Mouse (Mus musculus): ENCODE measurements around the gene Rsl1. TPM values are rescaled to one million over a fixed set of nuclear protein-coding genes. Genes with fewer than 3 reads are reported as not detected.
"Not testable (repeated sequence)": the region's sequence is repeated elsewhere in the genome, so short reads cannot be mapped to it uniquely, and the experiment has no call there.

Gene Rsl1
- total RNA-seq (2014; rRNA removed) (2.5 and 9.4 TPM in 2 replicates), polyA plus RNA-seq (2015; fragmentation: Nextera tagmentation; extraction: Ambion mirVana) (2.3 and 3.4 TPM in 2 replicates)

DNA sequence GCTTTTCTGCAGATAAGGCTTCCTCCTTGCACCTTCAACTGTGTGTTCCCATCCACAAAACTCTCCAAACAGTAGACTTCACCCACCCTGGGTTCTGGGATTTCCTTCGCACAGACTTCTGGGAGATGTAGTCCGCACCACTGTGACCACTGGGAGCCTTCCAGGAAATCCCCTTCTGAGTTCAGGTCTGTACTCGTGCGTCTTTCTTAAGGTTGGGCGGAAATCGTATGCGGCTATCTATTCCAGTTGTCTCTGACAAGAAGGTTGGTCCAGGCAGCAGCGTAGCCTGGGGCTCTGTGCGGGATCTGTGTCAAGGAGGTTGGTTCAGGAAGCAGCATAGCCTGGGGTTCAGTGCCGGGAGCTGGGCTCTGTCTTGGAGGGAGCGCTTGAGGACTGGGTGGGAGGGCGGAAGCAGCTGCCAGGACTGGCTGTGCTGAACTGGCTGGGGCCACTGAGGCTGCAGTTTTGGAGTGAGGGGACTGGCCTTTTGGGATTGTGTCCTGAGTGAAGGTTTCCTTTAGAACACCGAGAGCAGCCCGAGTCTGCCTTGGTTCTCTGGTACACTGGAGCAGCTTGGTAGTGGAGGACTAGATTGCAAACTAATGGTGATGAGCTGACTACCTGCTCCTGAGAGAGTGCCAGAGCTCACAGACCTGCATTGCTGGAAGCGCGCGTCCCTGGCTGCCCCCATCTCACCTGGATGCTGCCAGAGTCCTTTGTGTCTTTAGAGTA, at the start of gene Rsl1:
Rsl1 (plus strand) TSS at position 192 of the 732 bp plus-strand sequence.
- WGBS: under 1% methylated on average over 17 of the region's 17 CpGs
- H3K4me1 ChIP-seq (ENCODE audit: insufficient read depth, low read length); H3K36me3 ChIP-seq (ENCODE audit: insufficient read depth, low read length); H3K27ac ChIP-seq (ENCODE audit: low read depth, low read length); H3K9me3 ChIP-seq (ENCODE audit: low read length); H3K27me3 ChIP-seq (ENCODE audit: insufficient read depth, low read length): not testable (repeated sequence)
- peak; percentile 94 for ATAC-seq (ENCODE audit: low FRiP score)
- Histone ChIP-seq H3K4me3 (ENCODE audit: low read depth, low read length) (peak within 1 kb of the TSS; percentile 57), H3K4me2 (ENCODE audit: low read depth, low read length, poor library complexity, severe bottlenecking) (peak within 1 kb of the TSS; percentile 56), H3K9ac (replicated peaks; ENCODE audit: low read length, poor library complexity, severe bottlenecking) (peak within 1 kb of the TSS; percentile 64)
- DNase-seq (ENCODE audit: low spot score): peak; percentile 70

DNA sequence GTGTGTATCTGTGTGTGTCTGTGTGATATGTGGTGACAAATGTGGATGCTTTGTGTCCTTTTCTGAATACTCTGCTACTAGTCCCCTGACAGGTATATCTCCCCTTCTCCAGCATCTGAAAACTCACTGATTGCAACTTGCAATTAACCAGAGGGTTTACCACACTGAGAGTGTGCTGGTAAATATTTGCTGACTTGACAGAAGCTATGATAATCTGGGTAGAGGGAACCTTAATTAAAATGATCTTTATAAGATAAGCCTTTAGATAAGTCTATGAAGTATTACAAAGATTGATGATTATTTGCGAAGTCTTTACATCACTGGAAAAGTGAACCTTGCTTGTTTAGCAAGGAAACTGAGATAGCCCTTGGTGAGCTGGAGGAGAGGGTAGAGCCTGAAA, 48.5 kb upstream of the Rsl1 start:
- no peak overlapping the region for H3K9ac ChIP-seq (replicated peaks; ENCODE audit: low read length, poor library complexity, severe bottlenecking)
- ATAC-seq (ENCODE audit: low FRiP score) (no peak), DNase-seq (ENCODE audit: low spot score) (no peak)
- H3K9me3 ChIP-seq (ENCODE audit: low read length): no peaks in the 10 kb centered on the region
- H3K4me1 ChIP-seq (ENCODE audit: insufficient read depth, low read length): no peaks in the 10 kb centered on the region
- 94% methylated on average over 1 of the region's 1 CpGs for WGBS
- H3K4me2 ChIP-seq (ENCODE audit: low read depth, low read length, poor library complexity, severe bottlenecking): no peak overlapping the region
- H3K4me3 ChIP-seq (ENCODE audit: low read depth, low read length): no peak overlapping the region
- H3K27me3 ChIP-seq (ENCODE audit: insufficient read depth, low read length): 0 out of 2 replicates have a peak, but pooled peaks cover 3% of the 10 kb centered on the region
- H3K36me3 ChIP-seq (ENCODE audit: insufficient read depth, low read length): no peaks in the 10 kb centered on the region
- TF ChIP-seq CTCF (IDR thresholded peaks at IDR 0.05): no peak
- no peak overlapping the region for H3K27ac ChIP-seq (ENCODE audit: low read depth, low read length)

DNA sequence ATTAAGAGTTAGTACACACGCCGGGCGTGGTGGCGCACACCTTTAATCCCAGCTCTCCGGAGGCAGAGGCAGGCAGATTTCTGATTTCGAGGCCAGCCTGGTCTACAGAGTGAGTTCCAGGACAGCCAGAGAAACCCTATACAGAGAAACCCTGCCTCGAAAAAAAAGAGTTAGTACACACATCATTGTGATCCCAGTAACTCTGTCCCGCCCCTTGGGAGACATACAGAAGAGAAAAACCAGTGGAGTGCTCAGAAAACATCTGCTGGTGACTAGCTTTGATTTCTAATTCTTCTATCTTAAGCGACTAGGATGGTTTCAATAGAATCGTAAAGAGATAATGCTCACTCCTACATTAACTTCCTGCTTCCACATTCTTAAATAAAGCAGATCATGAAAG, 45.5 kb upstream of the Rsl1 start:
- not testable (repeated sequence) for ATAC-seq (ENCODE audit: low FRiP score); H3K9ac ChIP-seq (replicated peaks; ENCODE audit: low read length, poor library complexity, severe bottlenecking); DNase-seq (ENCODE audit: low spot score); H3K27me3 ChIP-seq (ENCODE audit: insufficient read depth, low read length); H3K36me3 ChIP-seq (ENCODE audit: insufficient read depth, low read length); H3K9me3 ChIP-seq (ENCODE audit: low read length); H3K4me1 ChIP-seq (ENCODE audit: insufficient read depth, low read length)
- peak overlapping the region; percentile 68 for H3K4me2 ChIP-seq (ENCODE audit: low read depth, low read length, poor library complexity, severe bottlenecking)
- peak overlapping the region; percentile 71 for H3K4me3 ChIP-seq (ENCODE audit: low read depth, low read length)
- 76% methylated on average over 10 of the region's 10 CpGs for WGBS
- peak overlapping the region; percentile 78 for H3K27ac ChIP-seq (ENCODE audit: low read depth, low read length)

DNA sequence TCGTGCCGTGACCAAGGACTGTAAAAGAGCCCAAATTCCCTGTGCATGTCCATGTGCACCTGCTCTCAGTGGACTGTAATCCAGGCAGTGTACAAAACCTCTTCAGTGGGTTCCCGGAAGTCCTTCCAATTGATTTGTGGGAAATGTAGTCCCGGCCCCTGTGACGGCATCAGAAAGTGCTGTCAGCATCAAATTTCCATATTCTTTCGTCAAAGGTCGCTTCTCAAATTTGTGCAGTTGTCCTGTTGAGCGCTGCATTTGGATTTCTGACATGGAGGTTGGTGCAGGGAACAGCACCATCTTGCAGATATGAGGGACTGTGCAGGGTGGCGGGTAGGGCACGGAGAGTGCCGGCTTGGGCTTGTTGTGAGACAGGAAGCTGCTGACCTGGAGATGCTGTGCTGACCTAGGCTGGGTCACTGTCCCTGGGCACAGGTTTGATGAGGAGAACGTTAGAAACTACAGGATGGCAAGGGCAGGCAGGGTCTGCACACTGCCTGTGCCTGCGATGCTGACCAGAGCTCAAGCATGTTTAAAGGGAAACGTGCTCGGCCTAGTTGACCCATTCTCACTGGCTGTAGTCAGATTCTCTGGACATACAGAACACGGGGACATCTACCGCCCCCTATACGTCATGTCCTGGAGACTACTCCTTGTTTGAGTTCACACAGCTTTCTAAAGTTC, 44.8 kb upstream of the Rsl1 start:
- peak; percentile 98 for ATAC-seq (ENCODE audit: low FRiP score)
- H3K4me1 ChIP-seq (ENCODE audit: insufficient read depth, low read length): no peaks in the 10 kb centered on the region
- 2% methylated on average over 18 of the region's 18 CpGs for WGBS
- no peaks in the 10 kb centered on the region for H3K27me3 ChIP-seq (ENCODE audit: insufficient read depth, low read length)
- no peaks in the 10 kb centered on the region for H3K36me3 ChIP-seq (ENCODE audit: insufficient read depth, low read length)
- TF ChIP-seq CTCF (IDR thresholded peaks at IDR 0.05): peak; percentile 51
- peak overlapping the region; percentile 71 for H3K4me3 ChIP-seq (ENCODE audit: low read depth, low read length)
- peak; percentile 95 for DNase-seq (ENCODE audit: low spot score)
- H3K9ac ChIP-seq (replicated peaks; ENCODE audit: low read length, poor library complexity, severe bottlenecking): peak overlapping the region; percentile 83
- no peaks in the 10 kb centered on the region for H3K9me3 ChIP-seq (ENCODE audit: low read length)
- H3K4me2 ChIP-seq (ENCODE audit: low read depth, low read length, poor library complexity, severe bottlenecking): peak overlapping the region; percentile 68
- peak overlapping the region; percentile 78 for H3K27ac ChIP-seq (ENCODE audit: low read depth, low read length)

DNA sequence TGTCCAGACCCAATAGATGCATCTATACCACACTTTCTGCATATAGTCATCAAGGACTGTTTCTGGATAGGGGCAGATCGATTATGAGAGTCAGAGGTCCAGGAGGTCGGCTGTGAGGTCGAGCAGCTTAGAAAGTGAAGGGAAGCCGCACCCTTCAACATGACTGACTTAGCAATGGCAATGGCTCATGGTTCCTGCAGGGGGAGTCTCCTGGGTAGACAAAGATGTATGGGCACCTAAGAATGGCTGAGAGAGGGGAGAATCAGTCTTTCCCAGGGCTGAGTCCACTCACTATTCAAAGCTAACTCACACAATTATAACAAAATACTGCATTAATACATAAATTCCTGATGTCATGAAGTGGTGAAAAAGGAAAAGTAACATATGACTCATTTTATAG, 6.9 kb upstream of the Rsl1 start:
- H3K4me3 ChIP-seq (ENCODE audit: low read depth, low read length); H3K27ac ChIP-seq (ENCODE audit: low read depth, low read length); H3K9ac ChIP-seq (replicated peaks; ENCODE audit: low read length, poor library complexity, severe bottlenecking); H3K4me2 ChIP-seq (ENCODE audit: low read depth, low read length, poor library complexity, severe bottlenecking); H3K27me3 ChIP-seq (ENCODE audit: insufficient read depth, low read length); DNase-seq (ENCODE audit: low spot score); ATAC-seq (ENCODE audit: low FRiP score); H3K4me1 ChIP-seq (ENCODE audit: insufficient read depth, low read length); H3K9me3 ChIP-seq (ENCODE audit: low read length); H3K36me3 ChIP-seq (ENCODE audit: insufficient read depth, low read length): not testable (repeated sequence)
- WGBS: 76% methylated on average over 4 of the region's 4 CpGs

DNA sequence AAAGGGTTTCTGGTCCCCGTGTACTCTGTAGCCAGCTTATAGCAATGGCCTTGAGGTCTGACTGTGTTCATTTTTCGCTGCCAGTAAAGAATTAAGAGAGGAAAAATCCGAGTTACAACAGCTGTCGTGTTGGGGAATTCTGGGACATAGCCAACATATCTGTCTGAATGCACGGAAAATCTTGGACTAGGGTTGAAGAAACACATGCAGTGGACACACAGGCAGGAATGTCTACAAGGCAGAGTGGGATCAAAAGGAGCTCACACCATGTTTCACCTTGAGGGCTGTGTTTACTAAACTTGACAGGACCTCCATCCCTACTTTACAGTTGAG, 707 bp downstream of the Rsl1 start:
- H3K27ac ChIP-seq (ENCODE audit: low read depth, low read length): no peak overlapping the region
- no peaks in the 10 kb centered on the region for H3K36me3 ChIP-seq (ENCODE audit: insufficient read depth, low read length)
- no peaks in the 10 kb centered on the region for H3K9me3 ChIP-seq (ENCODE audit: low read length)
- H3K27me3 ChIP-seq (ENCODE audit: insufficient read depth, low read length): no peaks in the 10 kb centered on the region
- WGBS: 25% methylated on average over 5 of the region's 5 CpGs
- peak overlapping the region; percentile 57 for H3K4me3 ChIP-seq (ENCODE audit: low read depth, low read length)
- 0 out of 2 replicates have a peak overlapping the region, but pooled peaks have one; percentile 36 for H3K9ac ChIP-seq (replicated peaks; ENCODE audit: low read length, poor library complexity, severe bottlenecking)
- H3K4me2 ChIP-seq (ENCODE audit: low read depth, low read length, poor library complexity, severe bottlenecking): peak overlapping the region; percentile 56
- DNase-seq (ENCODE audit: low spot score) (peak; percentile 1), ATAC-seq (ENCODE audit: low FRiP score) (no peak)
- H3K4me1 ChIP-seq (ENCODE audit: insufficient read depth, low read length): no peaks in the 10 kb centered on the region
- TF ChIP-seq CTCF (IDR thresholded peaks at IDR 0.05): no peak
